Mouse (Mus musculus): ENCODE results near the gene Esyt2. TPM values are rescaled to one million over a fixed set of nuclear protein-coding genes. Genes with fewer than 3 reads are reported as not detected.

Gene Esyt2
- polyA plus RNA-seq, 1 experiment from 2014 or later = 8.3 TPM

DNA sequence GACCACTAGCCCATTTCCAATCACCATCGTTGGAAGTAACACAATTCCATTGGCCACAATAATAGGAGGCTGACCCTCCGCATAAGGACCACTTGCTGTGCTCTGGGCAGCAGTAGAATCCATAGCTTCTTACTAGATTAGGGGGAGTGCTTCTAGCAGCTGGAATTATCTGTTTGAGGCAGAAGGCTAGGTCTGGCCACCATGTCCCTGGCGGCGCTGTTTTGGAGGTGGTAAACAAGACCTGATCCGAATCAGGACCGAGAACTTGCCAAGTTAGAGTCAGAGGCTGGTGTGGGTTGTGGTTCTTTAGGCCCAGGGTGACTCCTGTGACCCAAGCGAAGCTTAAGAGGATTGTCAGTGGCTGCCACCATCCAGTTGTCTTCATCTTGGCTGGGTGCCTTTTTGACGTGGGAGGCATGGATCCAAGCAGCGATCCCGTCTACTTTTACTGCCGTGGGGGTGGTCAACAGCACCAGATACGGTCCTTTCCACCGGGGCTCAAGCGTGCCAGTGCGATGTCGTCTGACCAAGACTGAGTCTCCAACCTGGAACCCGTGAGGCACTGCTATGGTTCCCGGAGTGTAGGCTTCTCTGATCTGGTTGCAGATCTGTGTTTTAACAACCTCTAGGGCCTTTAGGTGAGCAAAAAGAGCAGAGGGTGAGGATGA, 123.2 kb downstream of the Esyt2 start:
- peaks cover 7% of the 10 kb centered on the region; the same call in 1 of the 2 replicates for H3K9me3 ChIP-seq (replicated peaks)
- no peak for ATAC-seq (ENCODE audit: low read depth)
- peaks cover 35% of the 10 kb centered on the region for H3K4me1 ChIP-seq (replicated peaks)
- peak overlapping the region; percentile 81 for H3K4me2 ChIP-seq
- H3K27me3 ChIP-seq = no peaks in the 10 kb centered on the region
- 87% methylated on average over 18 of the region's 18 CpGs for WGBS (ENCODE audit: insufficient replicate concordance)
- peak overlapping the region; percentile 77 for H3K9ac ChIP-seq
- peak; percentile 13 for DNase-seq
- peak overlapping the region; percentile 73 for H3K27ac ChIP-seq
- H3K4me3 ChIP-seq (replicated peaks) = peak overlapping the region; percentile 94
- peaks cover 36% of the 10 kb centered on the region for H3K36me3 ChIP-seq

DNA sequence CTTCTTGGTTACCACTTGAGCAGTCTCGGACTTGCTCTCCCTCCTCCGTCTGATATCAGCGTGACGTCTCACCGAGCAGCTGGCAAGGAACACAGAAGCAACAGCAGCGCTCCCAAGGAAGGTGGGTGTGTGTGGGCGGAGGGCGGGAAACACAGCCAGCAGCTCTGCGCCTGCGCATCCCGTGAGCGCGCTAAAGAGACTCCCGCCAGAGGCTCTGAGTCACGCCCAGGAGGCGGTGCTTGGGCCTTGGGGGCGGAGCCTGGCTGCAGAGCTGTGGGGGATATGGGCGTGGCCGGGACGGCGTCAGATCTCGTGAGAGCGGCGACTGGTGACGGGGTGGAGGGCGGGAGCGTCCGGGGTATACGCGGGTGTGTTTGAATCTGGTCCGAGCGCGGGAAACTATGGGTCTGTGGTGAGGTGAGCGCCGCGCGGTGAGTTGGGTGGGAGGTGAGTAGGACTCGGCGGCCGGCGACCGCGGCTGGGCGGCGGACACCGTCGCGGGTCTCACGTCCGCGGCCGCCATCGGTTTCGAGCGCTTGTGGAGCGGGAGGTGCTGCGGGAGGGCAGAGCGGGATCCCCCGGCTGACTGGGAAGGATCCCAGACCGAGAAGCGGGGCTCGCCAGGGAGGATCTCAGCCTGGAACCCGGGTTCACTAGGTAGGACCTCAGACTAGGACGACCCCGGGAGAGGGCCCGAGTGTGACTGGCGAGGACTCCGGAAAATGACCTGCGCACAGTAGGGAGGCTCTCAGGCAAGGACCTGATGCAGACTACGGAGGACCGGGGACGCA, 124.2 kb downstream of the Esyt2 start, which contains the start of gene Ncapg2:
Gene Ncapg2, plus strand, starts transcription at position 358 of the 791 bp plus-strand sequence.
- peak; percentile 100 for DNase-seq

GRCm38 (mm10) chr12:116405836-116406155, 124.8 kb downstream of the Esyt2 start:
- peak overlapping the region; percentile 97 for H3K9ac ChIP-seq
- H3K4me2 ChIP-seq = peak overlapping the region; percentile 81
- peak overlapping the region; percentile 85 for H3K27ac ChIP-seq
- peaks cover 35% of the 10 kb centered on the region for H3K4me1 ChIP-seq (replicated peaks)
- peak; percentile 21 for ATAC-seq (ENCODE audit: low read depth)
- peak overlapping the region; percentile 94 for H3K4me3 ChIP-seq (replicated peaks)
- H3K9me3 ChIP-seq (replicated peaks) = peaks cover 7% of the 10 kb centered on the region; the same call in 1 of the 2 replicates
- no peaks in the 10 kb centered on the region for H3K27me3 ChIP-seq
- whole genome bisulfite sequencing (ENCODE audit: insufficient replicate concordance) = 8% methylated on average over 8 of the region's 8 CpGs
- H3K36me3 ChIP-seq = peaks cover 53% of the 10 kb centered on the region
- DNase-seq = peak; percentile 38

More for the DNA sequence above, 124.2 kb downstream of the Esyt2 start, which contains the start of gene Ncapg2:
- Histone ChIP-seq H3K4me2 (peak within 1 kb of the TSS; percentile 81), H3K4me1 (replicated peaks) (peaks cover 35% of the 10 kb centered on the region), H3K9me3 (replicated peaks) (peaks cover 7% of the 10 kb centered on the region; the same call in 1 of the 2 replicates), H3K27me3 (no peaks in the 10 kb centered on the region), H3K9ac (peak within 1 kb of the TSS; percentile 97), H3K4me3 (replicated peaks) (peak within 1 kb of the TSS; percentile 94), H3K27ac (peak within 1 kb of the TSS; percentile 85), H3K36me3 (peaks cover 47% of the 10 kb centered on the region)
- peak; percentile 96 for ATAC-seq (ENCODE audit: low read depth)
- WGBS (ENCODE audit: insufficient replicate concordance) = under 1% methylated on average over 72 of the region's 72 CpGs

DNA sequence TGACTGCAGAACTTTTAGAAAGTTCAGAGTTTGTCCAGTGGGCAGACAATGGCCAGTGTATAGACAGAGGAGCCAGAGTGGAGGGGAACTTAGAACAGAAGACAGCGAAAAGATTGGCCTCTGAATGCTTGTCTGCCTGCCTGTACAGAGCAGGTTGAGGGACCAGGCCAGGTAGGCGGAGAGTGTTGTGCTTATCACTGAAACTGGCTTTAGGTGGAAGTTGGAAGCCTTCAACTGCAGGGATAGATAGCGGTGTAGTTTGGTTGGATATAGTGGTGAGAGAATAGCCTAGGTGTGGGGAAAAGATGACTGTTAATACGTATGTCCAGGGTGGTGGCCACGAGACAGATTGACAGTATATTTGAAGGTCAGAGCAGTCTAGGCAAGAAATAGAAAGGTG, 126.9 kb downstream of the Esyt2 start:
- Histone ChIP-seq H3K27me3 (no peaks in the 10 kb centered on the region), H3K27ac (0 out of 2 replicates have a peak overlapping the region, but pooled peaks have one; percentile 1), H3K4me2 (peak overlapping the region; percentile 81), H3K4me1 (replicated peaks) (peaks cover 35% of the 10 kb centered on the region), H3K4me3 (replicated peaks) (peak overlapping the region; percentile 94), H3K36me3 (peaks cover 62% of the 10 kb centered on the region), H3K9ac (peak overlapping the region; percentile 62), H3K9me3 (replicated peaks) (peaks cover 7% of the 10 kb centered on the region; the same call in 1 of the 2 replicates)
- no peak for ATAC-seq (ENCODE audit: low read depth)
- WGBS (ENCODE audit: insufficient replicate concordance) = 54% methylated on average over 5 of the region's 5 CpGs
- DNase-seq = peak; percentile 12

DNA sequence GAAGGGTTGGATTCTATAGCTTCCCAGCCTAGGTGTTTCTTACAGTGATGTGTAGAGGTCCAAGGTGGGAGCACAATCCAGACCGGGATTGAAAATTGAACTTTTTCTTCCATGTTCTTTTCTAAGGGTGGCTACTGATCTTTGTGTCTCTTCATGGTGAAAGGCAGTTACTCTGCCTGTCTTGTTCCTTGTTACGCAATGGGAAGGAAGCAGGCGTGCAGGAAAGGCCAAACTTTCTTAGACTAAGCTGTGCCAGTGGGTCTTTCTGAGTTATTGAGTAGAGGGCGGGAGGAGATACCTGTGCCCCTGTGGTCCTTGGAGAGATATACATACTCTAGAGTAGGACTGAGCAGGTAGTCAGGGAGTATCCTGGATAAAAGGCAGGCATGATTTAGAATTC, 133.9 kb downstream of the Esyt2 start:
- Histone ChIP-seq H3K36me3 (peaks cover 90% of the 10 kb centered on the region), H3K4me2 (no peak overlapping the region), H3K27ac (no peak overlapping the region), H3K4me3 (replicated peaks) (no peak overlapping the region), H3K4me1 (replicated peaks) (no peaks in the 10 kb centered on the region), H3K9ac (no peak overlapping the region), H3K9me3 (replicated peaks) (no peaks in the 10 kb centered on the region), H3K27me3 (no peaks in the 10 kb centered on the region)
- WGBS (ENCODE audit: insufficient replicate concordance) = 88% methylated on average over 4 of the region's 4 CpGs
- no peak for ATAC-seq (ENCODE audit: low read depth)
- no peak for DNase-seq

- peaks cover 87% of the 10 kb centered on the region for H3K36me3 ChIP-seq
- H3K27me3 ChIP-seq = no peaks in the 10 kb centered on the region
- H3K9me3 ChIP-seq (replicated peaks) = no peaks in the 10 kb centered on the region
- H3K4me3 ChIP-seq (replicated peaks) = no peak overlapping the region
- H3K9ac ChIP-seq = no peak overlapping the region
- DNase-seq = no peak
- no peak overlapping the region for H3K4me2 ChIP-seq
- 87% methylated on average over 1 of the region's 1 CpGs for WGBS (ENCODE audit: insufficient replicate concordance)
- ATAC-seq (ENCODE audit: low read depth) = no peak
- H3K4me1 ChIP-seq (replicated peaks) = no peaks in the 10 kb centered on the region
- H3K27ac ChIP-seq = no peak overlapping the region
These were observed 135.5 kb downstream of the Esyt2 start for GRCm38 (mm10) chr12:116416514-116416913.

DNA sequence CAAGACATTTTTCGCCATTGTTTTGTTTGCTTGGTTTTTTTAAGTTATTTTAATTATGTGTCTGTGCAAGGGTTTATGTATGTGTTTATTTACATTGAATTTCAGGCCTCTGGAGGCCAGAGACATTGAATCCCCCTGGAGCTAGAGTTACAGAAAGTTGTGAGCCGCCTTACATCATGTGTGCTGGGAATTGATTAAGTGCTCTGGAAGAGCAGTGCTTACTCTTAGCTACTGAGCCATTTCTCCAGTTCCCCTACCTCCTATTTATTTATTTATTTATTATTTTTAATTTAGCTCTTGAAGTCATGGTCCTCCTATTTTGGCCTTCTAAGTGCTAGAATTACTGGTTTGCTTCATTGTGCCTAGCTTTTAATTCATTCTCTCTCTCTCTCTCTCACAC, 140.7 kb downstream of the Esyt2 start:
- 87% methylated on average over 2 of the region's 2 CpGs for WGBS (ENCODE audit: insufficient replicate concordance)
- no peak for DNase-seq
- no peak overlapping the region for H3K9ac ChIP-seq
- no peak overlapping the region for H3K4me2 ChIP-seq
- no peaks in the 10 kb centered on the region for H3K4me1 ChIP-seq (replicated peaks)
- ATAC-seq (ENCODE audit: low read depth) = no peak
- no peak overlapping the region for H3K4me3 ChIP-seq (replicated peaks)
- no peaks in the 10 kb centered on the region for H3K9me3 ChIP-seq (replicated peaks)
- no peak overlapping the region for H3K27ac ChIP-seq
- no peaks in the 10 kb centered on the region for H3K27me3 ChIP-seq
- H3K36me3 ChIP-seq = peaks cover 94% of the 10 kb centered on the region

DNA sequence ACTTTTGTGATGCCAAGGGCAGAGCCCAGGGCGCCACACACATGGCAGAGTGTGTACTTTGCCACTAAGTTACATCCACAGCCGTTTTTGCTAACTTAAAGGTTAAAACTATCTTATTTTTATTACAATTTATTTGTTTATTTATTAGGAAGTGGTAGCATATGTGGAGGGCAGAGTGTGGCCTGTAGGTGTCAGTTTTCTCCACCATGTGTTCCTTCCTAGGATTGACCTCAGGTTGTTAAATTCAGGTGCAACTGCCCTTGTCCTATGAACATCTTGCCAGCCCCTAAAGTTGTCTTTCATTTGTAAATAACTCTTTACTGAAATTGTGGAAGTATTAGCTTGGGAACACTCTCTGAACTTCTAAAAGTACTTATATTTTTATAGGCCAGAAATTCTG, 144.4 kb downstream of the Esyt2 start:
- 84% methylated on average over 2 of the region's 2 CpGs for WGBS (ENCODE audit: insufficient replicate concordance)
- H3K27ac ChIP-seq = no peak overlapping the region
- no peaks in the 10 kb centered on the region for H3K4me1 ChIP-seq (replicated peaks)
- peaks cover 94% of the 10 kb centered on the region for H3K36me3 ChIP-seq
- H3K9ac ChIP-seq = no peak overlapping the region
- no peak overlapping the region for H3K4me2 ChIP-seq
- DNase-seq = no peak
- H3K9me3 ChIP-seq (replicated peaks) = no peaks in the 10 kb centered on the region
- H3K4me3 ChIP-seq (replicated peaks) = no peak overlapping the region
- H3K27me3 ChIP-seq = no peaks in the 10 kb centered on the region
- no peak for ATAC-seq (ENCODE audit: low read depth)

DNA sequence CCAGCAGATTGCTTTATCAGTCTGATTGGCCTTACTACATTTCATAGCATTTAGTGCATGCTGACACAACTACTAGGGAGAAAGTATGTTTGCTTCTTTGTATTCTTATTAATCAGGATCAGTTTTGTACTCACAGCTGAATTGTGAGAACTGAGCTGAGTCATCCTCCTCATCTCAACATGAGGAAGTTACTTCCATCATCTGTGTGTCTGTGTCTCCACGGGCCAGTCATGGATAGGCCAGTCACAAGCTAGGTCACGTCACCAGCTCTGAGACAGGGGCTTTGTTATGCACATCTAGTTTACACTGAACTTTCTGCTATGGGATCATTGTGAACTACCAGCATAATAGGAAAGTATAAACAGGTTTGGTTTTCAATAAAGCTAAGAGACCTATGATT, 152.7 kb downstream of the Esyt2 start:
- DNase-seq (no peak), ATAC-seq (ENCODE audit: low read depth) (no peak)
- Histone ChIP-seq H3K36me3 (peaks cover 85% of the 10 kb centered on the region), H3K9ac (no peak overlapping the region), H3K4me2 (no peak overlapping the region), H3K9me3 (replicated peaks) (no peaks in the 10 kb centered on the region), H3K27me3 (no peaks in the 10 kb centered on the region), H3K27ac (no peak overlapping the region), H3K4me1 (replicated peaks) (peaks cover 20% of the 10 kb centered on the region), H3K4me3 (replicated peaks) (no peak overlapping the region)
- whole genome bisulfite sequencing (ENCODE audit: insufficient replicate concordance) = 57% methylated on average over 2 of the region's 2 CpGs

- no peak overlapping the region for H3K4me2 ChIP-seq
- peaks cover 20% of the 10 kb centered on the region for H3K4me1 ChIP-seq (replicated peaks)
- no peaks in the 10 kb centered on the region for H3K27me3 ChIP-seq
- WGBS (ENCODE audit: insufficient replicate concordance) = 72% methylated on average over 2 of the region's 2 CpGs
- H3K27ac ChIP-seq = no peak overlapping the region
- H3K9me3 ChIP-seq (replicated peaks) = no peaks in the 10 kb centered on the region
- DNase-seq (no peak), ATAC-seq (ENCODE audit: low read depth) (no peak)
- H3K36me3 ChIP-seq = peaks cover 84% of the 10 kb centered on the region
- no peak overlapping the region for H3K9ac ChIP-seq
- no peak overlapping the region for H3K4me3 ChIP-seq (replicated peaks)
These were observed 154.2 kb downstream of the Esyt2 start for GRCm38 (mm10) chr12:116435232-116435631.

DNA sequence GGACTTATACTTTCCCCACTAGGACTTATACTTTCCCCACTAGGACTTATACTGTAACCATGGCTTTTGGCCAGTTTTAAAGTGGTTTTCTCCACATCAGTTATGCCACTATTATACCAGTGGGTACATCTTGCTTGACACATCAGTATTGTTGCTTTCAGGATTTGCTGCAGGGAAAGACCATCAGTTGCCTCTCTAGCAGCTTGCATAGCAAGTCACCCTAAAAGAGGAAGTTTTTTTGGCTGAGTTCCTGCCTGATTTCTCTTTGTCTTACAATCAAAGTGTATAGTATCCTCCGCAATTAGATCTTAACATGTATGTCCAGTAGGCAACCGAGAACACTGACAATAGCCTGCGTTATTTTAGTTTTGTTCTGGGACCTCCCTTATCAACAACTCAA, 155.1 kb downstream of the Esyt2 start:
- peaks cover 84% of the 10 kb centered on the region for H3K36me3 ChIP-seq

More for the DNA sequence above, 155.1 kb downstream of the Esyt2 start:
- Histone ChIP-seq H3K9ac (no peak overlapping the region), H3K27ac (no peak overlapping the region), H3K4me3 (replicated peaks) (no peak overlapping the region), H3K4me1 (replicated peaks) (peaks cover 26% of the 10 kb centered on the region), H3K9me3 (replicated peaks) (no peaks in the 10 kb centered on the region), H3K4me2 (no peak overlapping the region), H3K27me3 (no peaks in the 10 kb centered on the region)
- ATAC-seq (ENCODE audit: low read depth) (no peak), DNase-seq (no peak)
- WGBS (ENCODE audit: insufficient replicate concordance) = 76% methylated on average over 3 of the region's 3 CpGs

Data from liver, embryonic 13.5 days (tissue).